Mouse (Mus musculus) MEL (cell line): ENCODE measurements around the gene Vamp2. TPM values are rescaled to one million over a fixed set of nuclear protein-coding genes. Genes with fewer than 3 reads are reported as not detected.
A peak's percentile ranks its signal among the peaks of the same experiment; 100 is the strongest.

Experiments
- DNase-seq: peaks from one replicate; pipeline ENCODE4 v3.0.0; 2011; ENCODE audit warnings: low read depth, low spot score
- H3K27ac ChIP-seq: 2 replicates; pipeline ENCODE4 v1.5.1; 2012; ENCODE audit warnings: low read depth, mild to moderate bottlenecking, control low read depth, low read length, moderate library complexity; ENCODE audit not compliant: control insufficient read depth
- H3K27me3 ChIP-seq, 2 experiments: fragments of 150-350 bp in 1 of 2; sonication (generic) in 1 of 2; 2 replicates each; pipeline ENCODE4 v1.6.1; 2012; ENCODE audit warnings: low read length in 2 of 2, mild to moderate bottlenecking in 2 of 2, improper control_type of control experiment in 1 of 2, moderate library complexity in 1 of 2; ENCODE audit not compliant: insufficient read depth in 2 of 2, control insufficient read depth in 1 of 2
- H3K36me3 ChIP-seq, 2 experiments: 2 replicates each; pipeline ENCODE4 v1.6.1; 2012 to 2014; ENCODE audit warnings: low read length in 2 of 2, improper control_type of control experiment in 1 of 2, inconsistent platforms in 1 of 2, mild to moderate bottlenecking in 1 of 2; ENCODE audit not compliant: insufficient read depth in 2 of 2, control insufficient read depth in 1 of 2
- H3K4me1 ChIP-seq, 2 experiments: fragments of 150-350 bp in 1 of 2; sonication (generic) in 1 of 2; 2 replicates each; pipeline ENCODE4 v1.6.1; 2012; ENCODE audit warnings: low read length in 2 of 2, improper control_type of control experiment in 1 of 2, mild to moderate bottlenecking in 1 of 2; ENCODE audit not compliant: insufficient read depth in 2 of 2, control insufficient read depth in 1 of 2
- H3K4me3 ChIP-seq, 2 experiments: fragments of 150-350 bp in 1 of 2; sonication (generic) in 1 of 2; 2 replicates each; pipeline ENCODE4 v1.5.1; 2012; ENCODE audit warnings: low read depth in 2 of 2, low read length in 2 of 2, mild to moderate bottlenecking in 2 of 2, moderate library complexity in 2 of 2, control low read depth in 1 of 2, improper control_type of control experiment in 1 of 2; ENCODE audit not compliant: control insufficient read depth in 1 of 2, insufficient read depth in 1 of 2
- H3K79me2 ChIP-seq: 2 replicates; pipeline ENCODE4 v1.6.1; 2012; ENCODE audit warnings: mild to moderate bottlenecking, low read length, moderate library complexity; ENCODE audit not compliant: control insufficient read depth, poor library complexity, insufficient read depth
- H3K9ac ChIP-seq: 2 replicates; pipeline ENCODE4 v1.6.1; 2012; ENCODE audit warnings: low read depth, mild to moderate bottlenecking, control low read depth, low read length, moderate library complexity; ENCODE audit not compliant: control insufficient read depth, poor library complexity, severe bottlenecking
- H3K9me3 ChIP-seq: fragments of 150-350 bp; sonication (generic); replicated peaks from 2 replicates; pipeline ENCODE4 v1.6.1; 2012; ENCODE audit warnings: mild to moderate bottlenecking, low read length, improper control_type of control experiment, moderate library complexity; ENCODE audit not compliant: insufficient read depth
- BHLHE40 ChIP-seq: IDR thresholded peaks from 2 replicates; pipeline ENCODE4 v1.6.1; 2012; ENCODE audit warnings: low read depth, mild to moderate bottlenecking, inconsistent platforms, low read length, improper control_type of control experiment, borderline replicate concordance
- CHD1 ChIP-seq: IDR thresholded peaks from 2 replicates; pipeline ENCODE4 v1.6.1; 2012; ENCODE audit warnings: low read depth, mild to moderate bottlenecking, inconsistent platforms, low read length, improper control_type of control experiment
- ETS1 ChIP-seq: IDR thresholded peaks from 2 replicates; pipeline ENCODE4 v1.6.1; 2012; ENCODE audit warnings: low read depth, mild to moderate bottlenecking, inconsistent platforms, low read length, improper control_type of control experiment, moderate library complexity
- GABPA ChIP-seq: IDR thresholded peaks from 2 replicates; pipeline ENCODE4 v1.6.1; 2012; ENCODE audit warnings: low read depth, mild to moderate bottlenecking, inconsistent platforms, low read length, improper control_type of control experiment, moderate library complexity
- JUND ChIP-seq: IDR thresholded peaks from 2 replicates; pipeline ENCODE4 v1.6.1; 2011; ENCODE audit warnings: low read depth, mild to moderate bottlenecking, improper control_type of control experiment, low read length
- KAT2A ChIP-seq: conservative IDR thresholded peaks from 2 replicates; pipeline ENCODE4 v1.6.1; 2012; ENCODE audit warnings: low read depth, low read length, improper control_type of control experiment, inconsistent platforms
- MAX ChIP-seq: IDR thresholded peaks from 2 replicates; pipeline ENCODE4 v1.6.1; 2011; ENCODE audit warnings: low read length, improper control_type of control experiment
- NELFE ChIP-seq: IDR thresholded peaks from 2 replicates; pipeline ENCODE4 v1.6.1; 2011; ENCODE audit warnings: low read depth, low read length, improper control_type of control experiment
- RAD21 ChIP-seq: IDR thresholded peaks from 2 replicates; pipeline ENCODE4 v1.6.1; 2011; ENCODE audit warnings: mild to moderate bottlenecking, low read depth, low read length, improper control_type of control experiment
- RCOR1 ChIP-seq: IDR thresholded peaks from 2 replicates; pipeline ENCODE4 v1.6.1; 2012; ENCODE audit warnings: low read depth, mild to moderate bottlenecking, inconsistent platforms, low read length, improper control_type of control experiment
- SIN3A ChIP-seq: IDR thresholded peaks from 2 replicates; pipeline ENCODE4 v1.6.1; 2012; ENCODE audit warnings: low read length, improper control_type of control experiment, inconsistent platforms
- SMC3 ChIP-seq: IDR thresholded peaks from 2 replicates; pipeline ENCODE4 v1.6.1; 2011; ENCODE audit warnings: low read depth, low read length, improper control_type of control experiment
- TAL1 ChIP-seq: IDR thresholded peaks from 2 replicates; pipeline ENCODE4 v1.6.1; 2012; ENCODE audit warnings: mild to moderate bottlenecking, inconsistent platforms, low read length, moderate library complexity, mixed read lengths
- TBP ChIP-seq: IDR thresholded peaks from 2 replicates; pipeline ENCODE4 v1.8.0; 2011; ENCODE audit warnings: low read depth, low read length, improper control_type of control experiment
- UBTF ChIP-seq: IDR thresholded peaks from 2 replicates; pipeline ENCODE4 v1.6.1; 2012; ENCODE audit warnings: low read depth, mild to moderate bottlenecking, inconsistent platforms, low read length, improper control_type of control experiment, moderate library complexity, borderline replicate concordance; ENCODE audit not compliant: insufficient read depth
- USF1 ChIP-seq: IDR thresholded peaks from 2 replicates; pipeline ENCODE4 v1.6.1; 2014; ENCODE audit warnings: low read depth, mild to moderate bottlenecking, inconsistent platforms, low read length, improper control_type of control experiment, moderate library complexity
- ZC3H11A ChIP-seq: IDR thresholded peaks from 2 replicates; pipeline ENCODE4 v1.6.1; 2012; ENCODE audit warnings: low read depth, mild to moderate bottlenecking, inconsistent platforms, low read length, improper control_type of control experiment
- ZKSCAN1 ChIP-seq: IDR thresholded peaks from 2 replicates; pipeline ENCODE4 v1.6.1; 2012; ENCODE audit warnings: low read depth, mild to moderate bottlenecking, inconsistent platforms, low read length, improper control_type of control experiment, moderate library complexity
- ZMIZ1 ChIP-seq: IDR thresholded peaks from 2 replicates; pipeline ENCODE4 v1.6.1; 2012; ENCODE audit warnings: low read depth, mild to moderate bottlenecking, inconsistent platforms, low read length, improper control_type of control experiment, moderate library complexity
- polyA plus RNA-seq, 2 experiments: library from polyadenylated mRNA; stranded (reverse) in 1 of 2; unstranded in 1 of 2; fragments of >175 nt in 1 of 2; fragments of >200 nt in 1 of 2; gene quantifications; 2 replicates each; pipeline versions ENCODE4 v1.2.1 to v1.2.4; 2012; ENCODE audit warnings: low replicate concordance in 2 of 2, low read depth in 1 of 2; ENCODE audit not compliant: insufficient read length in 2 of 2, insufficient read depth in 1 of 2, missing spikeins in 1 of 2
- total RNA-seq: library from RNA; depleted of rRNA; stranded (reverse); fragments of 300-350 nt; gene quantifications from 2 replicates; pipeline ENCODE4 v1.2.3, GENCODE M21; 2012

Vamp2 gene
- total and polyA plus RNA-seq, 3 experiments, result 3.3 to 28.9 TPM; not detected in 1

GRCm38 (mm10) chr11:69107676-69108075 is 19.4 kb downstream of the Vamp2 start:
- Histone ChIP-seq H3K36me3 (peaks cover 0 to 5% of the 10 kb centered on the region in 2 experiments; a peak in 2 of 4 replicates), H3K27ac (no peak overlapping the region)
- DNase-seq, result no peak
- TF ChIP-seq SIN3A, result no peak
- TF ChIP-seq TBP, result no peak
- TF ChIP-seq ETS1, result no peak
- TF ChIP-seq NELFE, result no peak
- TF ChIP-seq, all 39 proteins: peak for 0
- H3K27me3 ChIP-seq, result no peaks in the 10 kb centered on the region
- H3K9ac ChIP-seq, result no peak overlapping the region
- peaks cover 0 to 12% of the 10 kb centered on the region in 2 experiments; a peak in 2 of 4 replicates for H3K4me1 ChIP-seq
- no peaks in the 10 kb centered on the region for H3K79me2 ChIP-seq
- H3K4me3 ChIP-seq, result no peak overlapping the region
- H3K9me3 ChIP-seq, result no peaks in the 10 kb centered on the region

DNA sequence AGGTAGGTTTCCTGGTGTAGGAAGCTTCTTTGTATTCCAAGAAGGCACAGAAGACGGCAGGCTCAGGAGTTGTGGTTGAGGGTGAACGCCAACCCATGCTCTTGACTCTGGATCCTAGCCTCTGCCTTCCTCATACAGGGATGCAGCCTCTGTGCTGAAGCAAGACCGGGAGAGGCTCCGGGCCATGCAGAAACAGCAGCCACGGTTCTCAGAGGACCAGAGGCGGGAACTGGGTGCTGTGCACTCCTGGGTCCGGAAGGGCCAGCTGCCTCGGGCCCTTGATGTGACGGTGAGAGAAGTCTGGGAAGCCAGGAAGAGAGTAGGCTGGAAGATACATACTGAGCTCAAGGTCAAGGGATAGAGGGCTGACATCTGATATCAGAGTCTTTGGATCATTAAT is 19.9 kb downstream of the Vamp2 start:
- H3K4me1 ChIP-seq, result peaks cover 0 to 12% of the 10 kb centered on the region in 2 experiments; a peak in 2 of 4 replicates
- H3K27ac ChIP-seq, result no peak overlapping the region
- no peak for DNase-seq
- no peaks in the 10 kb centered on the region for H3K79me2 ChIP-seq
- no peaks in the 10 kb centered on the region for H3K27me3 ChIP-seq
- H3K36me3 ChIP-seq, result peaks cover 0 to 5% of the 10 kb centered on the region in 2 experiments; a peak in 2 of 4 replicates
- no peak overlapping the region for H3K4me3 ChIP-seq
- TF ChIP-seq CHD1 (no peak), SMC3 (no peak), TAL1 (no peak), GABPA (no peak), ZC3H11A (no peak), BHLHE40 (no peak), MAX (no peak), ZKSCAN1 (no peak)
- H3K9me3 ChIP-seq, result no peaks in the 10 kb centered on the region
- H3K9ac ChIP-seq, result no peak overlapping the region

DNA sequence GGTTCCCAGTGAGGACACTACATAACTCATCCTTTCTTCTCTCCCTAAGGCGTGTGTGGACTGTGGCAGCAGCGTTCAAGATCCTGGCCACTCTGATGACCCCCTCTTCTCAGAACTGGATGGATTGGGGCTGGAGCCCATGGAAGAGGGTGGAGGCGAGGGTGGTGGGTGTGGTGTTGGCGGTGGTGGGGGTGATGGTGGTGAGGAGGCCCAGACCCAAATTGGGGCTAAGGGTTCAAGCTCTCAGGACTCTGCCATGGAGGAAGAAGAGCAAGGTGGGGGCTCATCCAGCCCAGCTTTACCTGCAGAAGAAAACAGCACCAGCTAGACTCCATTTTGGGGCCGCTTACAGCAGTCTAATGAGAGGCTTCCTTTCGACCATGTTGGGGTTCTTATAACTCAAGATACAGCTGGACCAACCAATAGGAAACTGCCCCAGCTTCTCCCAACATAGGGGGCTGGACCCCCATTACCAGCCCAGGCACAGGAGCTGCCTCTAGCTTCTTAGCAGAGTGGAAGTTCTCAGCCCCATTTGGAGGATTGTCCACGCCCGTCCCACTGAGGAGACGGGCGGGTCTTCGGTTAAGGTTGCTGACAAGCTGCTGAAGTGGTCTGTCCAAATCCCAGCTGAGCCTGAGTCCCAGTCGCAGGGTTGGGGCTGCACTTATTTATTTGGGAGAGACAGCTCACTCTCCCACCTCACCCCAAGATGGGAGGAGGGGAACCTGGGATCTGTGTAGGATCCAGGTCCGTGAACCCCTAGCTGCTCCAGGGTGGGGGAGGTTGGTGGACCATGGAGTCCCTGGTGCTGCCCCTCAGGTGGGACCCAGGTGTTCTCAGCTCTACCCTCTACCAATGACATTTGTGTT is 21.0 kb downstream of the Vamp2 start:
- Histone ChIP-seq H3K27me3 (no peaks in the 10 kb centered on the region), H3K4me3 (peak overlapping the region in 1 of 2 experiments; percentile 7; a peak in 3 of 4 replicates), H3K9ac (peak overlapping the region; percentile 36), H3K36me3 (peaks cover 0 to 5% of the 10 kb centered on the region in 2 experiments; a peak in 2 of 4 replicates), H3K79me2 (no peaks in the 10 kb centered on the region), H3K9me3 (no peaks in the 10 kb centered on the region), H3K4me1 (peaks cover 0 to 12% of the 10 kb centered on the region in 2 experiments; a peak in 2 of 4 replicates), H3K27ac (no peak overlapping the region)
- DNase-seq, result no peak
- TF ChIP-seq ZMIZ1 (no peak), KAT2A (no peak), JUND (no peak), UBTF (no peak), TBP (no peak), ZC3H11A (no peak), RCOR1 (no peak), NELFE (no peak), USF1 (no peak), RAD21 (no peak), TAL1 (no peak)
